Mouse (Mus musculus) liver, adult 2 months (tissue): ENCODE data around the gene Wfikkn1.

Experiments
- CTCF ChIP-seq: fragments of 200-500 bp; IDR thresholded peaks from 2 replicates; pipeline ENCODE4 v1.5.1; 2011; ENCODE audit warnings: low read depth, low read length, control low read depth
- POLR2A ChIP-seq: fragments of 200-500 bp; IDR thresholded peaks from 2 replicates; pipeline ENCODE4 v1.6.1; 2011; ENCODE audit warnings: low read length, control low read depth; ENCODE audit not compliant: insufficient read depth; ENCODE audit errors: extremely low read depth

GRCm38 (mm10) chr17:25882306-25882705 is 1.6 kb upstream of the Wfikkn1 start:
- TF ChIP-seq POLR2A (no peak), CTCF (0 out of 2 replicates have a peak, but pooled peaks have one; percentile 22)
